ENCODE assay signal across 8 mouse cellular contexts in the genomic region with DNA sequence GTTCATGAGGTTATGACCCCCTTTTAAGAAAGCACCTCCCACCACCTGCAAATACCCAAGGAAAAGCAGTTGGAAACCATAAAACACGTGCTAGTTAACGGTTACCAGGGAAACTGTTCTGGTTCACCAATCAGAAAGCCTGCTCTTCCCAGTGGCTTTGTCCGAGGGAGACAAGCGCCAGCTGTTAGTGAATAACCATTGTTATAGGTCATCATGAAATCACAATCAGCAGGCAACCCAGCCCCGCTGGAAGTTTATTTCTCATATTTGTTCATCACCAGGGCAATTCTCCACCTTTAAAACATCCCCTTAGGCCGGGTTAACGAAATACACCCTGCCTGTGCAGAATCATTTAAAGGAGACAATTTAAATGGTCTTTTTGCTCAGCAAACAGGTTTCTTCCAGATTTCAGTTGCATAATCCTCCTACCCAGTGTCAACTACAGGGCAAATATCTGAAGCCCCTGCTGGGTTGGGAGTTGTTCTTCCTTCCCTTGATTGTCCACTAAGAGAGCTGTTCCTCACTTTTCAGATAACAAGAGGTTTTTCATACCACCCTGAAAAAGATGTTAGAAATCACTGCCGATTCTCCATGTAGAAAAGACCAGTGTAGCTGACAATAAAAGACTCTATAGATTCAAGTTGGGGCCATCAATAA.
DNase-seq lines count a peak whose midpoint lies in the region; ATAC-seq lines count a peak whose summit lies in the region.

No protein-coding gene starts in this region.

- peak; percentile 96 for ATAC-seq in neural tube, embryonic 15.5 days (ENCODE audit: low FRiP score)

- DNase-seq in ovary, postnatal 14 days (ENCODE audit: low spot score): peak; percentile 2
- DNase-seq in ovary, postnatal 10 days (ENCODE audit: low spot score): no peak
- peak; percentile 25 for DNase-seq in gastrocnemius, postnatal 14 days
- DNase-seq in hindlimb bud, embryonic 11.5 days (ENCODE audit: extremely low spot score, low read depth, low spot score): peak; percentile 61
- peak; percentile 7 to 8 for DNase-seq in layer of hippocampus, postnatal 25 days (ENCODE audit: extremely low spot score in 1 of 2, low spot score in 1 of 2)
- no peak for DNase-seq in thymus, postnatal 14 days
- no peak for DNase-seq in cerebellum, adult 11-12 months

- intact Hi-C loops in gastrocnemius, postnatal 14 days (cut with DNase I; ENCODE audit: low total_unique reads): no loop called here

- WGBS in neural tube, embryonic 15.5 days: under 1% methylated on average over 8 of the region's 8 CpGs

- peaks cover 10% of the 10 kb centered on the region for H3K4me1 ChIP-seq in neural tube, embryonic 15.5 days

- H3K4me2 ChIP-seq in neural tube, embryonic 15.5 days: peak overlapping the region; percentile 51

- no peaks in the 10 kb centered on the region for H3K9me3 ChIP-seq in neural tube, embryonic 15.5 days (replicated peaks)

- H3K9ac ChIP-seq in neural tube, embryonic 15.5 days (replicated peaks): peak overlapping the region; percentile 24; the same call in 1 of the 2 replicates

- peak overlapping the region; percentile 77 for H3K27ac ChIP-seq in neural tube, embryonic 15.5 days (replicated peaks)

- no peaks in the 10 kb centered on the region for H3K36me3 ChIP-seq in neural tube, embryonic 15.5 days

- H3K27me3 ChIP-seq in neural tube, embryonic 15.5 days (replicated peaks): 0 out of 2 replicates have a peak, but pooled peaks cover 14% of the 10 kb centered on the region

- H3K4me3 ChIP-seq in neural tube, embryonic 15.5 days (replicated peaks): peak overlapping the region; percentile 30

Comparison
In these comparisons a context has a peak if more than half of its experiments do, and no peak if none do; other contexts are left out.
1. DNase-seq: peak in ovary, postnatal 14 days (single experiment), gastrocnemius, postnatal 14 days (single experiment), hindlimb bud, embryonic 11.5 days (single experiment) and layer of hippocampus, postnatal 25 days (2 of 2); none in ovary, postnatal 10 days (single experiment), thymus, postnatal 14 days (single experiment) and cerebellum, adult 11-12 months (single experiment).